Mouse (Mus musculus) E14TG2a.4 (cell line): ENCODE measurements at regions not wholly inside any gene's neighbourhood (a gene's known extent, or its start where the extent isn't known, plus 50 kb on each side); places are given as distances from the start of the nearest gene placed in this dataset.

Source experiments
- H3K27me3 ChIP-seq: 2 replicates; pipeline ENCODE4 v1.6.1; 2014; ENCODE audit warnings: low read length, control low read depth; ENCODE audit not compliant: insufficient read depth
- H3K36me3 ChIP-seq: 2 replicates; pipeline ENCODE4 v1.6.1; 2014; ENCODE audit warnings: low read length, control low read depth; ENCODE audit not compliant: insufficient read depth
- H3K4me1 ChIP-seq: replicated peaks from 2 replicates; pipeline ENCODE4 v1.6.1; 2014; ENCODE audit warnings: low read depth, low read length, control low read depth
- H3K4me3 ChIP-seq: replicated peaks from 2 replicates; pipeline ENCODE4 v1.5.1; 2014; ENCODE audit warnings: mild to moderate bottlenecking, low read length
- H3K9me3 ChIP-seq: 2 replicates; pipeline ENCODE4 v1.6.1; 2014; ENCODE audit warnings: low read length, control low read depth
- CTCF ChIP-seq: conservative IDR thresholded peaks from 2 replicates; pipeline ENCODE4 v1.5.1; 2014; ENCODE audit warnings: low read length
- NANOG ChIP-seq: IDR thresholded peaks from 2 replicates; pipeline ENCODE4 v1.6.1; 2014; ENCODE audit warnings: borderline replicate concordance, low read length, mixed read lengths
- POU5F1 ChIP-seq: IDR thresholded peaks from 2 replicates; pipeline ENCODE4 v1.6.1; 2014; ENCODE audit warnings: low read length, borderline replicate concordance

DNA sequence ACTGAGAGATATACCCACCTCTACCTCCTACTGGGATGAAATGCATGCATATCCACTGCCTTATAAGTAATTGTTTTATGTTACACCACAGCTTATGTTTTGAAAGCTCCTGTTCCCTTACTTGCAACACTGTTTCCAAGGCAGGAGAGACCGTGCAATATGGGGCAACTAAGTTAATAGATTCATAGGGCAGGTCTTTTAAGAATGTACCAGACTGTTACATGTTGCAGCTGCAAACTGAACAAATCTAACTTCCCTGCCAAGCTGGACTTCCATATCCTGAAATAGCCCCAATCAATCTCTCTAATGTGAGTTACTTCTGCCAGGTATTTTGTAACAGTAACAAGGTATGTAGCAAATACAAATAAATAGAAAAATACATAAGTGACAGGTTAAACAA, 1478.0 kb upstream of the 1700008P02Rik start:
- H3K4me1 ChIP-seq: no peaks in the 10 kb centered on the region
- no peaks in the 10 kb centered on the region for H3K36me3 ChIP-seq
- TF ChIP-seq NANOG: no peak
- TF ChIP-seq POU5F1: no peak
- no peak for TF ChIP-seq CTCF
- no peak overlapping the region for H3K4me3 ChIP-seq
- peaks cover 4% of the 10 kb centered on the region; the same call in 1 of the 2 replicates for H3K9me3 ChIP-seq
- no peaks in the 10 kb centered on the region for H3K27me3 ChIP-seq

DNA sequence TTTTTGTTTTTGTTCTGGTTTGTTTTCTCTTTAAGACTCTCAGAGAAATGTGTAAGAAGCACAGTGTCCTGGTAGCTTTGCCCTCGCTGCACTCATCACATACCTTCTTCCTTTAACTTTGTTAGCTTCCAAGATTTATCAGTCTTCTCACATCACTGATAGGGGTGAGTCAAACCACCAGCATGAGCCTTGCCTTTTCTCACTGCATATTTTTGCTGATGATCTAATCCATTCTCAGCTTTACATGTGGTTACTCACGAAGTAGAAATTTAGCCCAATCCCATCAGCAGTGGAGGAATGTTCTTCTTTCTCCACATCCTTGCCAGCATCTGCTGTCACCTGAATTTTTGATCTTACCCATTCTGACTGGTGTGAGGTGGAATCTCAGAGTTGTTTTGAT, 1464.5 kb upstream of the 1700008P02Rik start:
- no peaks in the 10 kb centered on the region for H3K36me3 ChIP-seq
- TF ChIP-seq CTCF: no peak
- H3K4me3 ChIP-seq: no peak overlapping the region
- H3K4me1 ChIP-seq: no peaks in the 10 kb centered on the region
- no peaks in the 10 kb centered on the region for H3K9me3 ChIP-seq
- H3K27me3 ChIP-seq: no peaks in the 10 kb centered on the region

DNA sequence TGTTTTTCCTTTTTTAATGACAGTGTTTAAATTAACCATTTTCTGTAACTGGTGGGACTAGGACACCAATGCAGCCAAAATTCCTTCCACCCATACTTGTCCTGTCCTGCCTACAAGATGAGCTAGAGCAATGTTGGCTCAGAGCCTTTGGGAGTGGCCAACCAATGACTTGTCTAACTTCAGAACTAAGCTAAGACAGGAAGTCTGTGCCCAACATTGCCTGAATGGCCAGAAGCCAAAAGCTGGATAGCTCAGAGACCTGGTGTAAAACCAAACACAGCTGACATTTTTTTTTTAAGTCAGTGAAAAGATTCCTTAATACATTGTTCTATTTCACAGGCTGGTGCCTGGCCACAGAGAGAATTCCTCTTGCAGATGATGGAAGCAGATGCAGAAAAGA, 1433.5 kb upstream of the 1700008P02Rik start:
- TF ChIP-seq CTCF (no peak), POU5F1 (no peak), NANOG (no peak)
- no peaks in the 10 kb centered on the region for H3K36me3 ChIP-seq
- no peaks in the 10 kb centered on the region for H3K27me3 ChIP-seq
- no peak overlapping the region for H3K4me3 ChIP-seq
- H3K9me3 ChIP-seq: no peaks in the 10 kb centered on the region
- no peaks in the 10 kb centered on the region for H3K4me1 ChIP-seq

DNA sequence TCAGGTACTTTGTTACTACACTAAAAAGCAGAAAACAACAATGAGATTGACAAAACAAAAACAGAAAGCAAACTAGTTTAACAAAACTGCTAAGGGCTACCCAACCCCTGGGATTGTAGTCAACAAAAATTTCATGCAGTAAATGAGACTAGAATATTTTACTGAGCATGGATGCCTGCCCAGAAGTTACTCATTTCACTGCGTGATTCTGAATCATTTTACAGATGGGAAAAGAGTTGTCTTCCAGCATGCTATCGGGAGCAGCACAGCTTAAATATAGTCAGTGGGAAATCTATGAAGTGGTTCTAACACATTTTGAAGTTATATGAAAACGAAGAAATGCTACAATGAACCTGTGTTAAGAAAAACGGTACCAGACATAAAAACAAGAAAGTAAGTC, 1430.9 kb upstream of the 1700008P02Rik start:
- Histone ChIP-seq H3K4me3 (no peak overlapping the region), H3K4me1 (no peaks in the 10 kb centered on the region), H3K36me3 (no peaks in the 10 kb centered on the region), H3K9me3 (no peaks in the 10 kb centered on the region), H3K27me3 (no peaks in the 10 kb centered on the region)
- no peak for TF ChIP-seq POU5F1
- TF ChIP-seq NANOG: no peak

DNA sequence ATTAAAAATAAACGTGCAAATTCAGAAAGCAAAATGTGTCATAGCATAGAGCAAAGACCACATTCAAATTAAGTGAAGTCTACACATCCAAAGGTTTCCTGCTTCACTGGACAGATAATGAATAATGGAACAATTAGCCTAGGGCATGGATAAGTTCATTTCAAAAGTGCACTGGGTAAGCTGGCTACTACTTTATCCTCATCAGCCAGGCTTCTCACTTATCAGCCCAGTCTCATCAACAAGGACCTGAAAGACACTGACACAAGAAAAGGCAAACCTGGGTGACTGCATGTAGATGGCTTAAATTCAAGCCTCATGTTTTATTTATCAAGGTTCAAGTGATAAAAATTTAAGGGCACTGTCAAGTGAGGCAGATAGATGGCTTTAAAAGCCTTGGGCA, 1429.5 kb upstream of the 1700008P02Rik start:
- Histone ChIP-seq H3K4me1 (no peaks in the 10 kb centered on the region), H3K27me3 (no peaks in the 10 kb centered on the region), H3K9me3 (no peaks in the 10 kb centered on the region), H3K4me3 (no peak overlapping the region), H3K36me3 (no peaks in the 10 kb centered on the region)
- TF ChIP-seq POU5F1: no peak
- no peak for TF ChIP-seq NANOG
- TF ChIP-seq CTCF: no peak

DNA sequence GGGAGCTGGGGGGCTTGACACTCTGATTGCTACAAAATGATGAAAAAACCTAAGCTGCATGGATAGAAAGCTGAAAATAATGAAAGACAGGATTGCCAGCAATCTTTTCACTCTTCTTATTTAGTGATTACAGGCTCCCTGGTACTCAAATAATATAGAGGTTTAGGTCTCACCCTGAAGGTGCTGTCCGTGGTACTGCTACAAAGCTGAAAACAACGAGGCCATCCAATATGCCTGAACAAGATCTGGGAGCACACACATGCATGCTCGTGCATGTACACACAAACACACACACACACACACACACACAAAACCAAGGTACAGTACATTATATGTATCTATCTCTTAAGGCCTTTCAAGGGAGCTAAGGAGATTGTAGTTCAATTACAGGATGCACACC, 1426.1 kb upstream of the 1700008P02Rik start:
- H3K36me3 ChIP-seq: no peaks in the 10 kb centered on the region

DNA sequence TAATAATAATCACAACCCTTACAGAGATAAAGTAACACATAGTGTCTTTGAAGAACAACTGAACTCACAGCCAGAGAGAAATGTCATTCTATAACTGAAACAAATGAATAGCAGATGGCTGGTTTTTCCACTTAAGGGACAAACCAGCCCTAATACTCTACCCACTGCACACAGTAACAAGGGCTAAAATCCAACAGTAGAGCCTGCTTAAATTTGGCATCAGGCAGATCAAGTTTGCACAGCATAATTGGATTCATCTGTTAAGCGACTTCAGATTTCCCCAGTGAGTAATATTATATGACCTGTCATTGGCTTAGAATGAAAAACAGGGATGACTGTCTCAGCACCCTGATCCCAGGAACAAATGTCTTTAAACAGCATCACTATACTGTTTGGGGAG, 1416.5 kb upstream of the 1700008P02Rik start:
- no peak for TF ChIP-seq CTCF
- TF ChIP-seq POU5F1: no peak
- no peak for TF ChIP-seq NANOG
- H3K27me3 ChIP-seq: no peaks in the 10 kb centered on the region
- H3K4me3 ChIP-seq: no peak overlapping the region
- no peaks in the 10 kb centered on the region for H3K9me3 ChIP-seq
- no peaks in the 10 kb centered on the region for H3K36me3 ChIP-seq
- H3K4me1 ChIP-seq: no peaks in the 10 kb centered on the region

More for the DNA sequence above, 1426.1 kb upstream of the 1700008P02Rik start:
- Histone ChIP-seq H3K27me3 (no peaks in the 10 kb centered on the region), H3K4me1 (no peaks in the 10 kb centered on the region), H3K9me3 (no peaks in the 10 kb centered on the region), H3K4me3 (no peak overlapping the region)
- TF ChIP-seq POU5F1: no peak
- no peak for TF ChIP-seq CTCF
- TF ChIP-seq NANOG: no peak

DNA sequence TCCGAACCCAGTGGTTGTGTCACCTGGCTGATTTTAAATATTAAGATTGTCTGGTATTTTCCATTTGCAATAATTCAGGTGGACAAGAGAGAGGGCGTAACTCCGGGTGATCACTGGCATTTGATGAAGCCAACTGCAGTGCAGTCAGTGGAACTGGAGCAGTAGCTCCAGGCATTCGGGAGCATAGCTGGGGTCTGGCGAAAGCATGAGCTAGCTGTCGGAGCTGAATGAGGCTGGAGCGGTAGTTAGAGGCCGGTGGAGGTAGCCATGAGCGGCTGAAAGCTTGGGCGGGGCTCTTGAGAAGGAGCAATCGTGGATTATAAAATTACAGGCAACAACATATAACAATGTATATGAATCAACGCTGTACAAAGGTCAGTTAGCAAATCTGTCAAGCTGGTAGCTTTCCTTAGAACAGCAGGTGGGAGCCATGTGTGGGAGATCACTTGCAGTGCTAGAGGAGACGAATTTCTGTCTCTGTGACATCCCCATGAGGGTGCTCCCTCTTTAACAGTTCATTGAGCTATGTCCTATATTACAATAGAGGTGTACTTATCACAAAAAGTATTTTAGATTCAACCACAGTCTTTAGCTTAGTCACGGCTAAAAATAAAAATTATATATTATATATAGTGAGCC, 1415.0 kb upstream of the 1700008P02Rik start:
- Histone ChIP-seq H3K36me3 (no peaks in the 10 kb centered on the region), H3K4me1 (no peaks in the 10 kb centered on the region), H3K27me3 (no peaks in the 10 kb centered on the region), H3K4me3 (no peak overlapping the region), H3K9me3 (no peaks in the 10 kb centered on the region)
- TF ChIP-seq NANOG (no peak), CTCF (no peak), POU5F1 (no peak)

DNA sequence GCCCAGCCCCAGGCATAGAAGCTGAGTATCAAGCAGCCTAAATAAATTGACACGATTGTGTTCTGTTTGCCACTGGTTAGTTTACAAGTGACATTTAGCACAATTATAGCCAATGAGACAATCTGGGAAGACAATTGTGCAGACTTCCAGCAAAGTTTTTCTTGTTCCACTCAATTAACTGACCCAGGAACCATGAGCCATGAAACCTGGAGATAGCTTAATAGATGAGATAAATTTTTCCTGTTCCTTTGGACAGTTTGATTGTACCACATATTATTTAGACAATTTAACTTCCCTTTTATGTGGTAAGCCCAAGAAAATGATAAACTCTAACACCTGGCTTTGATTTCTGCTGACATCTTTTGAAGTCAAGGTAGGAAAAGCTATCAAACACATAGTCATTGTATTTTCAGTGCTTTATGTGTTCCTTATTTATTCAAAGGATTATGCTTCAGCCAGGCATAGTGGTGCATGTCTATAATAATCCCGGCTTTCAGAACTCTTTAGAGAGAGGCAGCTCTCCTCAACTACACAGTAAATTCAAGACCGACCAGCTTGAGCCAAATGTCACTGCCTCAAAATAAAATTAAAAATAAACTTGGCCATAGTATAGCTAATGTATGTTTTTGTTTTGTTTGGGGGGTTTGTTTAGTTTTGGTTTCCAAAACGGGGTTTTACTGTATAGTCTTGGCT, 1406.2 kb upstream of the 1700008P02Rik start:
- H3K4me1 ChIP-seq: no peaks in the 10 kb centered on the region
- TF ChIP-seq CTCF: no peak
- no peak for TF ChIP-seq NANOG
- TF ChIP-seq POU5F1: no peak
- no peaks in the 10 kb centered on the region for H3K36me3 ChIP-seq
- no peaks in the 10 kb centered on the region for H3K27me3 ChIP-seq
- no peak overlapping the region for H3K4me3 ChIP-seq
- H3K9me3 ChIP-seq: peaks cover 6% of the 10 kb centered on the region
